ENCODE assay signal across 12 mouse cellular contexts in the genomic region with DNA sequence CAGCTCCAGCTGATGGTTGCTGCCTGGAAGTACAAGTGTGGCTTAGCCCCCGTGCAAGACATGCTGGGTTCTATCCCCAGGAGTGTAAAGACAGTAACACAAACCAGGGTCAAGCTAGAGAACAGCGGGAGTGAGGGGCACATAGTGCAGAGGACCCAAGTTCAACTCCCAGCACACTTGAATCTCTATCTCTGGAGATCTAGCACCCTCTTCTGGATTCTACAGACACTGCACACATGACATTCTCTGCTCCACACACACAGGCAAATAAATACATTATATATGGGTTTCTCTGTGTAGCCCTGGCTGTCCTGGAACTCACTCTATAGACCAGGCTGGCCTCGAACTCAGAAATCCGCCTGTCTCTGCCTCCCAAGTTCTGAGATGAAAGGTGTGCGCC. TPM values are rescaled to one million over a fixed set of nuclear protein-coding genes. Genes with fewer than 3 reads are reported as not detected.
DNase-seq lines count a peak whose midpoint lies in the region; ATAC-seq and TF ChIP-seq lines count a peak whose summit lies in the region.
"Had no signal": no experiment of that assay in that cellular context is flagged by ENCODE, and none has a peak within 500 bp of the region (broad histone marks: within the 10 kb centered on the region; RNA-seq: fewer than 3 reads in every experiment).

No protein-coding gene starts in this region.

- H3K9ac ChIP-seq in forebrain, postnatal 0 days: no peak overlapping the region
- no peak overlapping the region for H3K9ac ChIP-seq in forebrain, embryonic 15.5 days (replicated peaks)
- no peak overlapping the region for H3K9ac ChIP-seq in midbrain, embryonic 14.5 days (replicated peaks; ENCODE audit: low read length)
- H3K9ac ChIP-seq in intestine, embryonic 15.5 days: no peak overlapping the region
- H3K9ac ChIP-seq: hindbrain, embryonic 15.5 days had no signal

- TF ChIP-seq CTCF in forebrain, postnatal 0 days (IDR thresholded peaks at IDR 0.05; ENCODE audit: low read depth): peak; percentile 50

- no peaks in the 10 kb centered on the region for H3K27me3 ChIP-seq in forebrain, postnatal 0 days (ENCODE audit: insufficient read depth, low read length)
- H3K27me3 ChIP-seq in forebrain, embryonic 15.5 days: no peaks in the 10 kb centered on the region
- no peaks in the 10 kb centered on the region for H3K27me3 ChIP-seq in midbrain, embryonic 14.5 days (ENCODE audit: control insufficient read depth, insufficient read depth, low read length)
- no peaks in the 10 kb centered on the region for H3K27me3 ChIP-seq in midbrain, embryonic 10.5 days (ENCODE audit: low read depth, poor library complexity, severe bottlenecking)
- no peaks in the 10 kb centered on the region for H3K27me3 ChIP-seq in intestine, embryonic 15.5 days (replicated peaks)
- H3K27me3 ChIP-seq: hindbrain, embryonic 15.5 days had no signal

- DNase-seq in forebrain, postnatal 0 days: no peak
- DNase-seq in midbrain, embryonic 14.5 days: peak; percentile 27
- no peak for DNase-seq in midbrain, embryonic 10.5 days (ENCODE audit: low spot score)
- peak; percentile 32 for DNase-seq in T-cell, adult 2 months (ENCODE audit: low spot score)
- DNase-seq in naive thymus-derived CD4-positive, alpha-beta T cell, adult 2 months (ENCODE audit: low read depth): peak; percentile 68
- DNase-seq in urinary bladder, postnatal 36 days (ENCODE audit: low spot score in 2 of 2): no peak
- DNase-seq: heart, adult 18-20 months; lung, postnatal 10 days had no signal

- 90% methylated on average over 5 of the region's 5 CpGs for WGBS in forebrain, postnatal 0 days
- WGBS in forebrain, embryonic 15.5 days: 94% methylated on average over 5 of the region's 5 CpGs
- WGBS in midbrain, embryonic 14.5 days: 88% methylated on average over 5 of the region's 5 CpGs
- WGBS in midbrain, embryonic 10.5 days: 87% methylated on average over 5 of the region's 5 CpGs
- WGBS in intestine, embryonic 15.5 days: 92% methylated on average over 5 of the region's 5 CpGs

- H3K27ac ChIP-seq in forebrain, postnatal 0 days (ENCODE audit: low read depth, low read length): no peak overlapping the region
- H3K27ac ChIP-seq in forebrain, embryonic 15.5 days (replicated peaks): no peak overlapping the region
- no peak overlapping the region for H3K27ac ChIP-seq in midbrain, embryonic 14.5 days (replicated peaks; ENCODE audit: low read depth, low read length)
- no peak overlapping the region for H3K27ac ChIP-seq in midbrain, embryonic 10.5 days (replicated peaks)
- H3K27ac ChIP-seq in intestine, embryonic 15.5 days: no peak overlapping the region
- H3K27ac ChIP-seq: hindbrain, embryonic 15.5 days had no signal

- no peaks in the 10 kb centered on the region for H3K9me3 ChIP-seq in forebrain, postnatal 0 days (ENCODE audit: low read length)
- no peaks in the 10 kb centered on the region for H3K9me3 ChIP-seq in forebrain, embryonic 15.5 days
- H3K9me3 ChIP-seq in midbrain, embryonic 14.5 days (ENCODE audit: control insufficient read depth, low read length): no peaks in the 10 kb centered on the region
- H3K9me3 ChIP-seq in midbrain, embryonic 10.5 days (replicated peaks): no peaks in the 10 kb centered on the region
- no peaks in the 10 kb centered on the region for H3K9me3 ChIP-seq in intestine, embryonic 15.5 days
- H3K9me3 ChIP-seq: hindbrain, embryonic 15.5 days had no signal

- no peaks in the 10 kb centered on the region for H3K4me1 ChIP-seq in forebrain, postnatal 0 days (ENCODE audit: insufficient read depth)
- H3K4me1 ChIP-seq in forebrain, embryonic 15.5 days: no peaks in the 10 kb centered on the region
- H3K4me1 ChIP-seq in midbrain, embryonic 14.5 days (ENCODE audit: control insufficient read depth, insufficient read depth, low read length): no peaks in the 10 kb centered on the region
- no peaks in the 10 kb centered on the region for H3K4me1 ChIP-seq in midbrain, embryonic 10.5 days
- no peaks in the 10 kb centered on the region for H3K4me1 ChIP-seq in intestine, embryonic 15.5 days (replicated peaks)
- H3K4me1 ChIP-seq: hindbrain, embryonic 15.5 days had no signal

- H3K36me3 ChIP-seq in forebrain, postnatal 0 days (ENCODE audit: insufficient read depth): peaks cover 87% of the 10 kb centered on the region
- peaks cover 93% of the 10 kb centered on the region for H3K36me3 ChIP-seq in forebrain, embryonic 15.5 days
- H3K36me3 ChIP-seq in midbrain, embryonic 14.5 days (ENCODE audit: control insufficient read depth, insufficient read depth, low read length): peaks cover 96% of the 10 kb centered on the region
- H3K36me3 ChIP-seq in midbrain, embryonic 10.5 days: peaks cover 100% of the 10 kb centered on the region
- peaks cover 67% of the 10 kb centered on the region for H3K36me3 ChIP-seq in intestine, embryonic 15.5 days

- no peak overlapping the region for H3K4me3 ChIP-seq in forebrain, postnatal 0 days (ENCODE audit: low read depth, low read length)
- no peak overlapping the region for H3K4me3 ChIP-seq in forebrain, embryonic 15.5 days
- no peak overlapping the region for H3K4me3 ChIP-seq in midbrain, embryonic 14.5 days (replicated peaks; ENCODE audit: low read depth, low read length)
- no peak overlapping the region for H3K4me3 ChIP-seq in midbrain, embryonic 10.5 days
- H3K4me3 ChIP-seq in intestine, embryonic 15.5 days (replicated peaks): no peak overlapping the region
- H3K4me3 ChIP-seq: erythroblast, embryonic 14.5 days; hindbrain, embryonic 15.5 days had no signal

- ATAC-seq in forebrain, postnatal 0 days: no peak
- no peak for ATAC-seq in forebrain, embryonic 15.5 days (replicated peaks)
- no peak for ATAC-seq in midbrain, embryonic 14.5 days (ENCODE audit: low FRiP score, low TSS enrichment)
- ATAC-seq in intestine, embryonic 15.5 days: no peak

- H3K4me2 ChIP-seq in forebrain, postnatal 0 days (ENCODE audit: low read depth): no peak overlapping the region
- no peak overlapping the region for H3K4me2 ChIP-seq in forebrain, embryonic 15.5 days (replicated peaks)
- H3K4me2 ChIP-seq in midbrain, embryonic 14.5 days (ENCODE audit: low read length): no peak overlapping the region
- H3K4me2 ChIP-seq in intestine, embryonic 15.5 days (replicated peaks): no peak overlapping the region
- H3K4me2 ChIP-seq: hindbrain, embryonic 15.5 days had no signal

RNA-seq across cellular contexts. Expression of gene Spata2, which starts 20.3 kb away (rescaled TPM):
- total RNA-seq in forebrain, postnatal 0 days (2014; rRNA removed): 26.9 and 28.9 TPM in 2 replicates
- 31.8 and 36.6 TPM in 2 replicates for polyA plus RNA-seq in forebrain, postnatal 0 days (2015; fragmentation: Nextera tagmentation; extraction: Ambion mirVana)
- polyA plus RNA-seq in forebrain, embryonic 15.5 days (2015; fragmentation: Nextera tagmentation; extraction: Ambion mirVana): 32.1 and 32.6 TPM in 2 replicates
- 27.4 and 29.9 TPM in 2 replicates for polyA plus RNA-seq in midbrain, embryonic 14.5 days (2014; fragmentation: Nextera tagmentation; extraction: Ambion mirVana)
- 19.1 and 23.5 TPM in 2 replicates for polyA plus RNA-seq in midbrain, embryonic 10.5 days (2016; fragmentation: Nextera tagmentation; extraction: Ambion mirVana)
- 12.7 and 13.8 TPM in 2 replicates for polyA plus RNA-seq in intestine, embryonic 15.5 days (2015; fragmentation: Nextera tagmentation; extraction: Ambion mirVana)

RNA-seq across cellular contexts. Expression of gene Rnf114, which starts 20.5 kb away (rescaled TPM):
- total RNA-seq in forebrain, postnatal 0 days (2014; rRNA removed): 66.1 and 79.5 TPM in 2 replicates
- 84.5 and 88.6 TPM in 2 replicates for polyA plus RNA-seq in forebrain, postnatal 0 days (2015; fragmentation: Nextera tagmentation; extraction: Ambion mirVana)
- 132 TPM in 2 replicates for polyA plus RNA-seq in forebrain, embryonic 15.5 days (2015; fragmentation: Nextera tagmentation; extraction: Ambion mirVana)
- 127 and 146 TPM in 2 replicates for polyA plus RNA-seq in midbrain, embryonic 14.5 days (2014; fragmentation: Nextera tagmentation; extraction: Ambion mirVana)
- 139 and 154 TPM in 2 replicates for polyA plus RNA-seq in midbrain, embryonic 10.5 days (2016; fragmentation: Nextera tagmentation; extraction: Ambion mirVana)
- polyA plus RNA-seq in intestine, embryonic 15.5 days (2015; fragmentation: Nextera tagmentation; extraction: Ambion mirVana): 65.3 and 73.3 TPM in 2 replicates

RNA-seq across cellular contexts. Expression of gene Snai1, which starts 25.0 kb away (rescaled TPM):
- total RNA-seq in forebrain, postnatal 0 days (2014; rRNA removed): 1.3 and 1.4 TPM in 2 replicates
- polyA plus RNA-seq in forebrain, postnatal 0 days (2015; fragmentation: Nextera tagmentation; extraction: Ambion mirVana): 3.3 and 4.4 TPM in 2 replicates
- polyA plus RNA-seq in forebrain, embryonic 15.5 days (2015; fragmentation: Nextera tagmentation; extraction: Ambion mirVana): 2.1 and 2.7 TPM in 2 replicates
- 0.53 and 4.4 TPM in 2 replicates for polyA plus RNA-seq in midbrain, embryonic 14.5 days (2014; fragmentation: Nextera tagmentation; extraction: Ambion mirVana)
- polyA plus RNA-seq in midbrain, embryonic 10.5 days (2016; fragmentation: Nextera tagmentation; extraction: Ambion mirVana): 30.0 and 36.1 TPM in 2 replicates
- polyA plus RNA-seq in intestine, embryonic 15.5 days (2015; fragmentation: Nextera tagmentation; extraction: Ambion mirVana): 14.3 and 16.1 TPM in 2 replicates
- polyA plus RNA-seq: erythroblast, embryonic 14.5 days had no signal

Comparison
In these comparisons a context has a peak if more than half of its experiments do, and no peak if none do; other contexts are left out.
1. DNase-seq: peak in midbrain, embryonic 14.5 days (single experiment), T-cell, adult 2 months (single experiment) and naive thymus-derived CD4-positive, alpha-beta T cell, adult 2 months (single experiment); none in forebrain, postnatal 0 days (single experiment), midbrain, embryonic 10.5 days (single experiment) and urinary bladder, postnatal 36 days (0 of 2).